Mouse (Mus musculus): ENCODE measurements around the gene Ddx11.

Gene Ddx11

DNA sequence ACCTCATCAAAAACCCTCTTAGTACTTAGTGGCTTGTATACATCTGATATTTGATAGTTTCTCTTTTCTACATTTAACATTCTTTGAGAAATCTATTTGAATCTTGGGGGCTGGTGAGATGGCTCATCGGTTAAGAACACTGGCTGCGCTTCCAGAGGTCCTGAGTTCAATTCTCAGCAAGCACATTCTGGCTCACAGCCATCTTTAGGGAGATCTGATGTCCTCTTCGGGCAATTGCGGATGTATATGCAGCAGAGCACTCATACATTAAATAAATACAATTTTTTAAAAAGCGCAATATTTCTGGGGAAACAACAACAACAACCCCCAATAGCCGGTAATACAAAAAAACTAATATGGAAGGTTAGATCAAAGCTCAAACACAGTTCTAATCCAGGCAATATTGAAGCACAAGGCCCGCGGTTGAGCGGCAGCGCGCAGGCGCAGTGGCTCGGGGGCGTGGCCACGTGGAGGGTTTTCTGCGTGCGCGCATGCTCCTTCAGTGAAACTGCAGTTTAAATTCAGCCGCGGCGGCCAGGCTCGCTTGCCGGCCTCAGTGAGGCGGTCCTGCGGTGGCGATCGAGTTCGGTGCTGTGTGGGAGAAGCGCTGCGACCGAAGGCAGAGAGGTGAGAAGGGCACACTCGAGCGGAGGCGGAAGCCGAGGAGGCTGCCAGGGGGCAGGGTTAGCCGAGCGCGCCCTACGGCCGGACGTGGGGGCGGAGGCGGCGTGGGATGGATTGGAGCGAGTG, at the start of gene Ddx11:
TSS of gene Ddx11 (plus strand) at position 455 of the 750 bp plus-strand sequence.
- peak; percentile 97 to 98 for DNase-seq

DNA sequence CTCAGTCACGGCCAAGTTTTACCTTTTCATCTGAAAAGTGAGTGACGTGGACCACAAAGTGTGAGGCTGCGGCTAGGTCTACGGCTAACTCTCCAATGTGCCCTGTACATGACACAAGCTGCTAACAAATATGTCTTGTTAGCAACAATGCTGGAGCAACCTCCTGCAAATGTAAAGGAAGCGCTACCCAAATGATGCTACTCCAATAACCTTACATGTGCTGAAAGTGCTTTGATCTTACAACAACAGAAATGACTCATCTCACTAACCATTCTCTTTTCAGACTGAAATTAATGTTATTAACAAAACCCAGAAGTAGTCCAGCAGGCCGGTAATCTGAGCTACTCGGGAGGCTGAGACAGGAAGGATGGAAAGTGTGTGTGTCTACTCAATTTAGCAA, 49.3 kb upstream of the Ddx11 start:
- no peak for DNase-seq

DNA sequence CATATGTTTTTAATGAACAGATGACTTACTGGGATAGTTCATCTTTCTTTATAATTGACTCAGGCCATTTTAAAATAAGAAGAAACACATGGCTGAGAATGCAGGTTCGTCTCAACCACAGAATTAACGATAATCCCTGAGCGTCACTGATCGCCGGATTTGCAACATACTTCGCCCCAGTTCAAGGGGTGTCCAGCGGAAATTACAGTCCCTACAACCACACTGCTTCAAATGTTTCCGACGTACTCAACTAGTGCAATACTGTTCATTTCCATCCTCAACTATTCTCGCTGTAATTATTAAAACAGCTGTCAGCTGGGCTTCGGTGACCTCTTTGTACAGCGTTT, 47.5 kb upstream of the Ddx11 start:
- DNase-seq, result no peak

- DNase-seq, result peak; percentile 47 to 62
These were observed 47.0 kb upstream of the Ddx11 start for GRCm38 (mm10) chr17:66076174-66076927.

DNA sequence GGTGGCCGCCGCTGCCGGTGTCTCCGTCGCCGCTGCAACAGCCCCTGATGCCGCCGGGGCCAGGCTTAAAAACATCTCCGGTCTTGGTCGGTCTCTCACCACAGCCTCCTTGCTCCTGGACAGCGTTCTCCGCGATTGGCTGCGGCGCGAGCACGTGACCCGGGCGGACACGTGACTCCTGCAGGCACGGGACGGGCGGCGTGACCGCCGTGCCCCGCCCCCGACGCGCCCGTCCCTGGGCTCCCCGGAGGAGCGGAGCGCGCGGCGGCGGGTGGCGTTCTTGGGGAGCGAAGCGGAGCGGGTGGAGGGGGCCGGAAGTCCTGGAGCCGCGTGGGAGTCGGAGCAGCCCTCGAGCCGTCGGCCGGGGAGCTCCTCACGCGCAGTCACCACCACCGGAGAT, 46.4 kb upstream of the Ddx11 start, which contains the start of gene Ankrd12:
TSS of gene Ankrd12 (minus strand) at position 156 of the 400 bp plus-strand sequence.
- DNase-seq, result peak; percentile 96 to 98

- no peak for DNase-seq
These were observed 45.9 kb upstream of the Ddx11 start for GRCm38 (mm10) chr17:66077437-66077850.

DNA sequence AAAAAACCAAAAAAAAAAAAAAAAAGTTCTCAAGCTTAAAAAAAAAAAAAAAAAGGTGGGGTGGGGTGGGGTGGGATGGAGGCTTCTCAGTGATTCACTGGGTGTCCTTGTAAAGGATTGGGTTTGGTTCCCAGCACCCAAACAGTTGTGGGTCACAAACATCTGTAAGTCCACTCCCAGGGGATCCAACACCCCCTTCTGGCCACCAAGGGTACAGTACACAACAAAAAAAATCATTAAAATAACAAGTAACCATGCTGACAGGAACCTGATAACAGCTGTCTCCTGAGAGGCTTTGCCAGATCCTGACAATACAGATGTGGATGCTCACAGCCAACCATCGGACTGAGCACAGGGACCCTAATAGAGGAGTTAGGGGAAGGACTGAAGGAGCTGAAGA, 38.8 kb upstream of the Ddx11 start:
- DNase-seq, result no peak

DNA sequence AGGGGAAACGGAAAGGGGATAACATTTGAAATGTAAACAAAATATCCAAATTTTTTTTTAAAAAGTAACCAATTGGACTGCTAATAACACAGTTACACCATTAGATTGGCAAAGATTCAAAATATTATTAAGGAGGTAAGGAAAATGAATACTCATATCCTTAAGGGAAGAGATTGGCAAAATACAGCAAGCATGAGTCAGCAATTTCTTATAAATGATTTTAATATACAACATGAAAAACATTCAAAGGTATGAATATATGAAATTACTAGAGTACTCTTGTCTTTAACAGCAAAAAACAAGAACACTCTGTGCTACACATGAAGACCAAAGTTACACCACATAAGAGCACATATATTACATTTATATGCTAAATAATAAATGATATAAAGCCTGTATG, 38.3 kb upstream of the Ddx11 start:
- no peak for DNase-seq

DNA sequence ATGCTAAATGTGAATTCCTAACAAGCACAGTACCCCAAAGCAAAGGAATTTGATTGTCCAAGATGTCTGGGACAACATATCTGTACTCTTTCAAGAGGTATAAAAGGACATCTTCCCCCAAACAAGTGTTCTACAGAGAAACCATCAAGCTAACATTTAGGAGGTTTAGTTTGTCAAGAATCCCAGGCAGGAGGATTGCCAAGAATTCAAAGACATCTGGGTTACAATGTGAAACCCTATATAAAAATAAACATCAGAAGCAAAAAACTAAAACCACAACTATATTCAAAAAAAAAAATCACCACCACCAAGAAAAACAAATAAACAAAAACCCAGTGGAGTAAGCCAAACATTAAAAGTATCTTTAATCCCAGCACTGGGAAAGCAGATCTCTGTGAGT, 33.1 kb upstream of the Ddx11 start:
- no peak for DNase-seq

DNA sequence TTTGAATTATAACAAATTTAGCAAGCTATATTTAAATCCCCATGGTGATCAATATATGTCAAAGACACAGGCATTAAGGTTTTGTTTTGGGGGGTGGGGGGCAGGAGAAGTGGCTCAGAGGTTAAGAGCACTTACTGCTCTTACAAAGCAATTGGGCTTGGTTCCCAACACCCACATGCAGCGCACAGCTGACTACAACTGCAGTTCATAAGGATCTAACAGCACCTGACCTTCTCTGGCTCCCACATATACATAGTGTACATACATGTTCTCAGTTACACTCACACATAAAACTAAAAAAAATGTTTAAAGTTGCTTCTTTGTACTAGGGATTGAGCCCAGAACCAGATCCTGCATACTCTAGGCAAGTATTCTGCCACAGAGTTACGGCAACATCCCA, 31.9 kb upstream of the Ddx11 start:
- no peak for DNase-seq

- DNase-seq, result no peak
These were observed 31.3 kb upstream of the Ddx11 start for GRCm38 (mm10) chr17:66092065-66092464.

GRCm38 (mm10) chr17:66092664-66093063, 30.7 kb upstream of the Ddx11 start:
- DNase-seq, result no peak

DNA sequence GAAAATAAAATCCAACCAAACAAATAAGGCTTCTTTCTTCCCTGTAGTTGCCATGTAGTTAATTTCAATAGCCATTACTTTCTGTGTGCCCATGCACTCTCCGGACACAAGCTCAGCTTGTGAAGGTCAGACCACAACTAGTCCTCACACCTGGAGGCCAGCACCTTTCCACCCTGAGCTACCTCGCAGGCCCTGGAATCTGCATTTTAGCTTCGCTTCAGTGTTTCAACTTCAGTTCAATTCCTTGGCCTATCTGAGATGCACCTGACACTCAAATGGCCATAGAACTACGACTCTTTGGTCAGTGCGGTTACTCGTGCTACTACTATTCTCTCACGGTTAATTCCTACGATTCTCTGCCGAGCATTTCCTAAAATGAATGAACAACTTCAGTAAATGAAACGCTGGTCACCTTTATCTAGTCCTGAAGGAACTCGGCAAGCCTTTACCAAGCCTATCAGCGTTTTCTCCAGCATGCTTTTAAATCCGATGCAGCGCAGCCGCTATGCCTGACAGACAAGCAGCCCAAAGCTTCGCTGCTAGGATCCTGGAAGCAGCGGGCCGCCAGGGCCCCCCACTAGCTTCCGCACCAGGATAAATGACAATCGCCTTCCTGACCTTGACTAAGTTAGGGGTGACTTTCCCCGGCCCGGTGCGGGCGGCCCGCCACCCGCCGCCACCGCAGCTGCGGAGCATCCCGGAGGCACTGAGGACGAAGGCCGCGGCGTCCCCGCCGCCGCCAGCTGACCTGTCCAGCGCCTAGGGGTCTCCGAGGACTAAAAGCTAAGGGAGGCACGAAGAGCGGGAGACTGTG, 22.5 kb upstream of the Ddx11 start:
- DNase-seq, result no peak

- peak; percentile 95 to 97 for DNase-seq
These were observed 21.7 kb upstream of the Ddx11 start, which contains the start of gene Ndufv2 for GRCm38 (mm10) chr17:66101380-66102330. TSS of gene Ndufv2 (minus strand) at chr17:66101559.

DNA sequence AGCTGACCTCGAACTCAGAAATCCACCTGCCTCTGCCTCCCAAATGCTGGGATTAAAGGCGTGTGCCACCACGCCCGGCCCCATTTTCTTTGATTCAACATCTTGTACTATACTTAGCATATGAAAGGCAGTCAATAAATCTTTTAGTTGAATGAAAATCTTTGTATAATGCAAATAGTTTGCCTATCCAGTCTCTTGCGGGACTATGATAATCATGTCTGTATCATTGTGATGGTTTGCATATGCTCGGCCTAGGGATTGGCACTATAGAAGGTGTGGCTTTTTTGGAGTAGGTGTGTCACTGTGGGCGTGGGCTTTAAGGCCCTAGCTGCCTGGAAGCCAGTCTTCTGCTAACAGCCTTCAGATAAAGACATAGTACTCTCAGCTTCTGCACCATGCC, 19.2 kb upstream of the Ddx11 start:
- DNase-seq, result no peak

- DNase-seq, result peak; percentile 76 to 82
These were observed 16.6 kb upstream of the Ddx11 start for GRCm38 (mm10) chr17:66106601-66107267.

DNA sequence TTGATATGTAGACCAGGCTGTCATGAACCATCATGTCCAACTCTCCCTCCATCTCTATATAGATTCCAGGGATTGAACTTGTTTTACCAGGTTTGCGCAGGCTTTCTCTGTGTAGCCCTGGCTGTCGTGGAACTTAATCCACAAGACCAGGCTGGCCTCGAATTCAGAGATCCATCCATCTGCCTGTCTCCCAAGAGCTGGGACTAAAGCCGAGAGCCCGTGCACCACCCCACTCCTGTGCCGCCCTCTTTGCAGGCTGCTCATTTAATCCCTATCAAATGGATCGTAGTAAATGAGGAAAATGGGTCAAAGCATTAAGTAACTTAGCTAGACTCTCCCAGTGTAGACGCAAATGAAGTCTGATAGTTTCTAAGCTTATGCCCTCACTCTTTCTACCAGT, 15.9 kb upstream of the Ddx11 start:
- no peak for DNase-seq

GRCm38 (mm10) chr17:66108198-66108597, 15.1 kb upstream of the Ddx11 start:
- DNase-seq, result no peak

GRCm38 (mm10) chr17:66110746-66111145, 12.6 kb upstream of the Ddx11 start:
- DNase-seq, result peak; percentile 45 to 64

GRCm38 (mm10) chr17:66111402-66111959, 11.8 kb upstream of the Ddx11 start, which contains the start of gene Washc1:
TSS of gene Washc1 (plus strand) at chr17:66111545.
- DNase-seq, result peak; percentile 93 to 96

GRCm38 (mm10) chr17:66112166-66112565, 11.2 kb upstream of the Ddx11 start:
- DNase-seq, result no peak
